Mouse (Mus musculus) bone marrow macrophage, adult 2 months (primary cell): ENCODE data around the gene Usp54.

Experiments used
- CTCF ChIP-seq: IDR thresholded peaks from 2 replicates; pipeline ENCODE4 v1.5.1; 2012; ENCODE audit warnings: low read depth, mild to moderate bottlenecking, low read length, moderate library complexity
- POLR2A ChIP-seq: IDR thresholded peaks from 2 replicates; pipeline ENCODE4 v1.6.1; 2012; ENCODE audit warnings: mild to moderate bottlenecking, low read depth, low read length, borderline replicate concordance

- no peak for TF ChIP-seq CTCF
- TF ChIP-seq POLR2A = no peak
Observed at GRCm38 (mm10) chr14:20578822-20579407, 61.9 kb downstream of the Usp54 start.
